Mouse (Mus musculus) olfactory bulb, adult 2 months (tissue): ENCODE results near the gene Plekhb2.

ENCODE experiments used
- CTCF ChIP-seq: fragments of 200-500 bp; IDR thresholded peaks from 2 replicates; pipeline ENCODE4 v1.5.1; 2012; ENCODE audit warnings: low read depth, mild to moderate bottlenecking, low read length, moderate library complexity; ENCODE audit not compliant: insufficient read depth
- POLR2A ChIP-seq: fragments of 200-500 bp; IDR thresholded peaks from 2 replicates; pipeline ENCODE4 v1.6.1; 2012; ENCODE audit warnings: mild to moderate bottlenecking, low read depth, low read length, moderate library complexity; ENCODE audit not compliant: insufficient read depth

GRCm38 (mm10) chr1:34804863-34805262, 44.9 kb upstream of the Plekhb2 start:
- TF ChIP-seq CTCF: no peak
- no peak for TF ChIP-seq POLR2A
